Mouse (Mus musculus) cortical plate, adult 2 months (tissue): Measurements from ENCODE around the gene Bptf.

Source experiments
- CTCF ChIP-seq: fragments of 200-500 bp; IDR thresholded peaks from 2 replicates; pipeline ENCODE4 v1.5.1; 2011; ENCODE audit warnings: mild to moderate bottlenecking, control low read depth, low read length; ENCODE audit not compliant: insufficient read depth; ENCODE audit errors: extremely low read depth
- POLR2A ChIP-seq: fragments of 200-500 bp; IDR thresholded peaks from 2 replicates; pipeline ENCODE4 v1.6.1; 2011; ENCODE audit warnings: mild to moderate bottlenecking, low read length, control low read depth; ENCODE audit not compliant: insufficient read depth; ENCODE audit errors: extremely low read depth

- TF ChIP-seq CTCF (no peak), POLR2A (no peak)
Measured at GRCm38 (mm10) chr11:107103224-107103589, 28.7 kb downstream of the Bptf start.
